Mouse (Mus musculus) left cerebral cortex, adult 8-10 months (tissue): Measurements from ENCODE around the gene 1110065P20Rik. TPM values are rescaled to one million over a fixed set of nuclear protein-coding genes. Genes with fewer than 3 reads are reported as not detected.

Experiments
- DNase-seq, 2 experiments: peaks; one replicate each; pipeline ENCODE4 v3.0.0; 2022; ENCODE audit warnings: low spot score in 2 of 2
- total RNA-seq, 4 experiments: library from RNA; stranded (reverse); gene quantifications; 2 replicates each; pipeline ENCODE4 v1.2.4; 2022

The 1110065P20Rik gene
- total RNA-seq, 4 experiments from 2014 or later, result 66.4 to 70.2 (median 67.8) TPM

DNA sequence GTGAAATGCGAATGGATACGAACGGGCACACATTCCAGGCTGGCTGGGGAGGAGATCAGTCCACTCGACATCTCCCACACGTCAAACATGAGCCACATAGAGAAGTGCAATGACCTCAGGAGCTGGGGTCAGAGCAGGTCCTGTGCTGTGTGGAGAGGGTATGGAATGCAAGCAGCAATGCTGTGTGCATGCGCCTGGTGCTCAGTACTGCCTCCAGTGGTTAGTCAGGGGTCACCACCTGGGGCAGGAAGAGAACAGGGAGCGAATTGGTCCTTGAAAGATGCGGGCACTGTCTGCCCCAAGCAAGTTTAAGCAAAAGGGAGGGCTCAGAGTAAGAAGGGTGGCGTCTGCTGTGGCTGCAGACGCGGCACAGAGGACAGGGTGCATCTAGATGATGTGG lies 7.5 kb downstream of the 1110065P20Rik start:
- no peak for DNase-seq

DNA sequence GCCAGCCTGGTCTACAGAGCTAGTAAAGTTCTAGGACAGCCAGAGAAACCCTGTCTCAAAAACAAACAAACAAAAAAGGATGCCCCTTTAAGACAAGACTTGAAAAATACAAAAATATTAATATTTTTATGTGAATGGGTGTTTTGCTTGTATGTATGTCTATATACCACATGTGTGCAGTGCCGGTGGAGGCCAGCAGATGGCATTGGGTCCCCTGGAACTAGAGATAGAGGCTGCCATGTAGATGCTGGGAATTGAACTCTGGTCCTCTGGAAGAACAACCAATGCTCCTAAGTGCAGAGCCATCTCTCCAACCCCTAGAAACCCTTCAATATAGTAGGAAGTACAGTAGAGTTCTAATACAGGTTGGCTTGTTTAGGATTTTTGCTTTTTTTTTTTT lies 10.0 kb downstream of the 1110065P20Rik start:
- DNase-seq, result no peak

DNA sequence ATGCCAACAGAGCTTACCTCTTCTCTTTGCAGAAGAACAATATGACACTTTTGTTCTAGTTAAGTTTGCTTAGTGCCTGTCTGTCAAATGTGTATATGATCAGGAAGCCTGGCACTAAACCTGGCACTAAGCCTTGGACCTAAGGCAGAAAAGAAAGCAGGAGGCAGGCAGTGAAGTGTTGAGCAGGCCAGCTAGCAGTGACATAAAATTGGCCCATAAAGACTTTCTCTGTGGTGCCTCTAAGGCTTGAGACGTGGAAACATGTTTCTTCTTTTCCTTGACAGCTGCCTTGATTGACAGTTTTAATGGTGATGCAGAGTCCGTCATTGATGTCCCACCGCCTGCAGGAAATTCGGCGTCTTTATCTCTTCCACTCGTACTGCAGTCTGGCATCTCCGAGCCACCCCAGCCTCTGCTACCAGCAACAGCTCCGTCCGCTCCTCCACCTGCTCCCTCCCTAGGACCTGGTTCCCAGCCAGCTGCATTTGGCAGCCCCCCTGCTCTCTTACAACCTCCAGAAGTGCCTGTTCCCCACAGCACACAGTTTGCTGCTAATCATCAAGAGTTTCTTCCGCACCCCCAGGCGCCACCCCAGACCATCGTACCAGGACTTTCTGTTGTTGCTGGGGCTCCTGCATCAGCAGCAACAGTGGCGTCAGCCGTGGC lies 12.8 kb downstream of the 1110065P20Rik start:
- no peak for DNase-seq

DNA sequence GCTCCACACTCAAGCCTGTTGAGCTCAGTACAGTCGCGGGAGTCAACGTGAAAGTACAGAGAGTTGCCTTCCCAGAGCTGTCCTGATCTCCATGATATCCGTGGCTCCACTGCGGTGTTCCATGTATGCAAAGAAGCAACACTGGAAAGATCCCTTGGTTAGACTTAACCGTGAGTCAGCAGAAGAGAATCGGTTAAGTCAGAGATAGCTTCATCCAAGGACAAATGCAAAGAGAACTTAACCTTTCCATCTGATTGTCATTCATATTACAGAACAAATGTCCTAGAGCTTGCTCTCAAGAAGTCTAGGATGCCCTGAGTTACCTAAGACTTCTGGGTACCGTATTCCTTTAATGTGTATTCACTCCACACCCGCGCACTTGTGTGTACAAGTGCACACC lies 18.2 kb downstream of the 1110065P20Rik start:
- no peak for DNase-seq

DNA sequence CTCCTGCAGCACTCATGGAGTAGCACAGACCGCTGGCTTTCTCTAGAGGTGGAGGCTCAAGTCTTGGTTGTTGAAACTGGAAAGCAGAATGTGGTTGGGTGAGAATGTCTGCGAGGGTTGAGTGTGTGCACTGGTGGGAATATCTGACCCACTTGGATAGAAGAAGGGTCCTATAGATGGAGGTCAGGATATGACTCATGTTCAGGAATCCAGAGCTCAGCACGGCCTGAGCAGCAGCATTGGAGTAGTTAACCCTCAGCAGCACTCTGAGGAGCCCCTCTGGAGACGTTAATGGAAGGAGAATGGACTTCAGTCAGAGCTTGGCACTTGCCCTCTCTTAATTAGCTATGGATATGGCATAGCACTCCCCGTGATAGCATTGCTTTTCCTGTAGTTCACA lies 21.3 kb downstream of the 1110065P20Rik start:
- DNase-seq, result no peak

DNA sequence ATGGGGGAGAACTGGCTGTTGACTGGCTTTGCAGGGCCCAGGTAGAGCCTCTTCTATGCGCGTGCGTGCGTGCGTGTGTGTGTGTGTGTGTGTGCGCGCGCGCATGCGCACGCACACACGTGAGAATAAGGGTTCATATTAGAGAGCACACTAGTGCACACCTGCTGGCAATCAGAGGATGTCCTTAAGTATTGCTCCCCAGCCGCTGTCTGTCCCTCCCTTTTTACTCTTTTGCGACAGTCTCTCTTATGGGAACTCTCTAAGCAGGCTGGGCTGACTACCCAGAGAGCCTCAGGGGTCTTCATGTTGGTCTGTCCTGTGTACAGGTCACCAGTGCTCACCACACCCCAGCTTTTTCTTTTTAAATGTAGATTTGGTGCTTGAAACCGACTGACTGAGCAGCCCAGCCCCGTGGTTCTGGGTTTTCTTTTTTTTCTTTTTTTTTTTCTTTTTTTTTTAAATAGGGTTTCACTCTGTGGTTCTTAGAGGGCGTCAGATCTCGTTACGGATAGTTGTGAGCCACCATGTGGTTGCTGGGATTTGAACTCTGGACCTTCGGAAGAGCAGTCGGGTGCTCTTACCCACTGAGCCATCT lies 25.5 kb downstream of the 1110065P20Rik start:
- no peak for DNase-seq

DNA sequence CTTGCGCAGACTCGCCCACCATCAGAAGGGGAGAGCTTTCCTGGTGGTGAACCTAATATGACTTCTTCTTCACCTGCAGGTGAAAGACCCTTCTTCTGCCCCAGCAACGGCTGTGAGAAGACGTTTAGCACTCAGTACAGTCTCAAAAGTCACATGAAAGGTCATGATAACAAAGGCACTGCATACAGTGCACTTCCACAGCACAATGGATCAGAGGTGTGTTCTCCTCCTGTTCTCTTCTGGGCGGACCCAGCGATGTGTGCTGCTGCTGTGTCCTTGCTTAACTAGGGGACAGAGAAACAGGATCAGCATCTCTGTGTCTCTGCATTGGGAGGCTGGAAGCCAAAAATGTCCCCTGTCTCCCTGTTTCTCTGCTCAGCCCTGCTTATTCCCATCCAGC lies 26.0 kb downstream of the 1110065P20Rik start:
- no peak for DNase-seq

DNA sequence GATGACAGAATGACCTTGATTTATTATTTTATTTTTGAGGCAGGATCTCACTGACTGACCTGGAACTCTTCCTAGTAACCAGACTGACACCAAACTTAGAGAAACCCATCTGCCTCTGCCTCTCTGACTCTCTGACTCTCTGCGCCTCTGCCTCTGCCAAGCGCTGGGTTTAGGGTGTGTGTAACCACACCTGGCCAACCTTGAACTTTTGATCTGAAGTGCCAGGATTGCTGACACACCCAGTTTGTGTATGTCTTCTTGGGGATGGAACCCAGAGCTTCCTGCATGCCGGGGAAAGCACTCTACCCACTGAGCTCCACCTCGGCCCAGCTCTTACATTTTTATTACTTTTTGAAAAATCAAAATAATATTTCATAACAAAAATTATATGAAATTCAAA lies 32.2 kb downstream of the 1110065P20Rik start:
- no peak for DNase-seq

DNA sequence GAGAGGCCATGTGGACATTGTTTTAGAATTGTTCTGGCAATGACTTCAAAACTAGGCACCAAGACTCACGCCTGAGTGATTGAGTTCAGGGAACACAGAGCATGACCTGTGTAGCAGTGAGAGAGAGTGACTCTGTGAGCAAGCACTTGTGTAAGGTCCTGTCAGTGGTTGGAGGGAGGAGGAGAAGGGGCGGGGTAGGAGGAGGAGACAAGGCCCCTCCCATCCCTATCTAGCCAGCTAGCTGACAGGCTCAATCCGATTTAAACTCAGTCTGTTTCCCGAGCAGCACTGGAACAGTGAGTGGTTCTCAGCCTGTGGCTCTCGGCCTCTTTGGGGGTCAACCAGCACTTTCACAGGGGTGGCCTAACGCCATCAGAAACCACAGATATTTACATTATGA lies 33.2 kb downstream of the 1110065P20Rik start:
- DNase-seq, result peak in 1 of 2 experiments; percentile 22

DNA sequence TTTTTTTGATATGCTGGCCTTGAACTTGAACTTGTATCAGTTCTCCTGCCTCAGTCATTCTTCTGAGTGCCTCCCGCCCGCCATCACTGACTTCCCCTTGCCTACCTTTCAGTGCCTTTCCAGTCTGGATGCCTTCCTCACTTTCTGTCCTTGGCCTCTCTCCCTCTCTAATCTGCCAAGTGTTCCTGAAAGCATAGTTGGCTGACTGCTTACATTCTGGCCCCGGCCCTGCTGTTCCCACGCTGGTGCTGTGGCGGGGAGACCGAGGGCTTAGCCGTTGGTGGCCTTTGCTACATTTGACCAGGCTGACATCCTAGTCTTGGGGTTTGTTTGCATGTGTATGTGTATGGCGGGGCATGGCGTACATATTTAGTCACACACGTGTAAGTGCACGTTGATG lies 35.1 kb downstream of the 1110065P20Rik start:
- no peak for DNase-seq

DNA sequence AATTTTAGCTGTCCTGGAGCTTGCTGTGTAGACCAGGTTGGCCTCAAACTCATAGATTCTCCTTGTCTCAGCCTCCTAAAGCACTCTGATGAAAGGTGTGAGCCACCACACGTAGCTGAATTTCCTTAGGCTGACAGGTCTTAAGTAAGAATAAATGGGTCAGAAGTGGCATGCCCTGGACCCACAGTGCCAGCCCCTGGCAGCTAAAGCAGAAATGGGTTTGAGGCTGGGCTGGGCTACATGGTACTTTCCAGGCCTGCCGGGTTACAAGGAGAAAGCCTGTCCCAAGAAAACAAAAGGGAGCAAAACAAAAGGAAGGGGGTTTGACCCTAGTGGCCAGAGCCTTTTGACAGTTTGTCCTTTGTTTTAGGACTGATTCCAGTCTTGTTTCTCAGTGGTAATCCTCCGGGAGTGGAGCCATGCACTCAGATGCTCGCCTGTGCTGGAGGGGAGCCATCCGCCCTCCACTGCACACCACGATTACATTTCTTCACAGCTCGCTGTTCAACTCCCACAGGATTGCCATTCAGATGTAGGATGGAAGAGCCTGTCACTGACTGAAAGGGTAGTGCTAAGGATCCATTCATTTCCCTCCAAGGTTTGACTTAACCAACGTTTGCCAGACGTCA lies 39.5 kb downstream of the 1110065P20Rik start:
- peak; percentile 27 to 74 for DNase-seq

DNA sequence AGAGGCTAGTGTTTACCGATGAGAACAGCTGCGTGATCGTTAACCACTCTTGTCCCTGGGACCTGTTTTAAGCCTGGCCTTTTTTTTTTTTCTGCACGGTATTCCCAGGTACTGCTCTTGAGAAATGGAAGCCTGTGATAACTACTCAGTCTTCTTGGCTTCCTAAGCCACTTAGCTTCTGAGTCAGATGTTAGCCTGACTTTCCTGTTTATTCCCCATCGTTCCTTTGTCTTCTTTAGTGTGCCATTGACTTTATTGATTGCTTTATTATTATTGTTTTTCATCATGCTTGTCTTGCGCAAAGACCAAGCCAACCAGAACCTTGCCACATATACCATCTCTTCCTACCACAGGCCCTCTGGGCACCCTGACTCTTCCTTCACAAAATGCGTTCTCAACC lies 40.9 kb downstream of the 1110065P20Rik start:
- DNase-seq, result no peak

DNA sequence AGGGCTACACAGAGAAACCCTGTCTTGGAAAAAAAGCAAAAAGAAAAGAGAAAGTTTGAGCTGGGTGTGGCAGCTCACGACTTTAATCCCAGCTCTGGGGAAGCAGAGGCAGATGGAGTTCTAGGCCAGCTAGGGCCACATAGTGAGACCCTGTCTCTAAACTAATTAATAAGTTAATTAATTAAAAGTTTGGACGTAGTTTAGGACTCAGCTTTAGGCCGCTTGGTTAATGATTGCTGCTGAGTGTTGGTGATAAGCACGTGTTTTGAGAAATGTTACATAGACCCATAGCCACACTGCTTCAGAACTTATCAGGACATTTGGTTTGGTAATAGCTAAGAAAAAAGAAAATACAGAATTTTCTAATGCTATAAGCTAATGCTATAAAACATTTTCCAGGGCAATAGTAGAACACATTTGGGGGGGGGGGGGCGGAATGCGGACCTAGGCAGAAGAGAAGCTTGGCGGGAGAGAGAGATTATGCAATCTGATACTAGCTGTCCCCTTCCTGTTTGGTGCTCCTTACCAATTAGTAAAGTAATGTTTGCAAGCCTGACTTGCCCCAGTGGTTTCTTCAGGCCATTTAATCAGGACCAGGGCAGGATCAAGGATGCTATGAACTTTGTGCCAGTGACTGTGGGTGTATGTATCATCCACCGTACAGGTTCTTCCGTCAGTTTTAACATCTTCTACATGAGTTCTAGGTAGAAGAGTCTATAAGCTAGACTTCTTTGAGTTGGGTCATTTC lies 41.7 kb downstream of the 1110065P20Rik start:
- no peak for DNase-seq

DNA sequence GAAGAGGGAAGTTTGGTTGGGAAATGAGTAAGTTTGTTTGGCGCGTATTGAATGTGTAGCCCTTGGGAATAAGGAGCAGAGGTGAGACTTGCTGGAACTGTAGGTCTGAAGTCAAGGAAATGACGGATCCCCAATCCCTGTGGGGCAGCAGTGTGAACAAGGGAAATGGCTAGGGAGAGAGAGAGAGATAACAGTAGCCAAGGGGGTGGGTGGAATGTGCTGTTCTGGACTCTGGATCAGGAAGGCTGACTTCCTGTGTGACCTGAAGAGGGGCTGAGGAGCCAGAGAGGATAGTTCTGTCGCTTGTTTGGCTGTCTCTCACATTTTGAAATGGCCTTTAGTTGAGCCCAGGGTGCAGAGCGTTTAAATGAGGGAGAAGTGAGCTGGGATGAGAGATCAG lies 42.5 kb downstream of the 1110065P20Rik start:
- no peak for DNase-seq

DNA sequence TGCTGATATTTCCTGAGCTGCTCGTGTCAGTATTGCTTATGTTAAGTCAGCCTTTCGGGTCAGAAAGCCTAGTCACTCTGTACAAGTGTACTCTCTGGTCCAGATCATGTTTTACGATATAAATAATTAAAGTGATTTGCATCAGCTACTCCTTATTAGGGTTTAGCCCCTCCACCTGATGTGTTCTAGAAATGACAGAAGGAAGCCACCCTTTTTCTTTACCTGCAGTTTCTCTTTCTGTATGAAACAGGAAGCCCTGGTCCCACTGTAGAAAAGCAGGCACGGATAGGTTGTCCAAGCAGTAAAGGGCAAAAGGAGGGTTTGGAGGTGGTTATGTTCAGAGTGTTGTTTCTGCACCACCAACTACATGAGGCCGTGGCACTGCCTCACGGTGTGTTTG lies 47.6 kb downstream of the 1110065P20Rik start:
- DNase-seq, result no peak

DNA sequence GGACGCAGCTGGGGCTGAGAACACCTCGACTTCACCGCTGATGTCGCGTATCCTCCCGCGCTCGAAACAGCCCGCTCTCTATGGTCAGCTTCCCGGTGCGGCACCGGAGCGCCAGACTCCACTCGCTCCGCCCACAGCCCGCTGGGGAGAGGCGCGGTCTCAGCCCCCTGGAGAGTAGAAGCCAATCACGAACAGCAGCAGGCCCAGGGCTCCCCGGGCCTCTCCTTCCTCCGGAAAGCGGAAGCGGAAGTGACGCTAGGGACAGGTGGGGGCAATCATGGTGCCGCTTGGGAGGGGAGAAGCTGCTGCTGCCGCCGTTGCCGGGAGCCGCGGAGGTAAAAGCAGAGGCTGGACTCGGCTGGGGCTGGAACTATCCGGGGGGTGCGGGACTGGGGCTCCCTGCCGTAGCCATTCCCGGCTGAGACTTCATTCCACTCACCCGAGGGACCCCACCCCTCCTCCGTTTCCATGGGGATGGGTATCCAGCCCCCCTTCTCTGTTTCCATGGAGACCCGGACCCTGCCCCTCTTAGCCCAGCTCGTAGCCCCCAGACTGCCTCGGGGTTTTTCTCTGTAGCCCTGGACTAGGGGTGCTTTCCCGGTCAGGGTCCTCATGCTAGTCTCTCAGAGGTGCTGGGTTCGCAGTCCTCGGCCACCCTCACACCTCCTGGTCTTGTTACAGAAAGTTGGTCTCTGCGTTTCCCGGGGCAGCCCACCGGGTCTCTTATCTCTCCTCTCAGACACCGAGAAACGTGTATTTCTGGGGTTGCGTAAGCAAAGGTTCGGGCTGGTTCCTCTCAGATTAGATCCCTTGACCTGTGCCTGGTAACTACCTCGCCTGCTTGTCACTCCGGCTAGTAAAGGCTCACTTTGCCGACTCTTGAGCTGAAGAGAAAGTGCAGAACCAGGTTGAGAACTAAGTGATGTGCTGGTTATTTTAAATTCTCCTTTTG lies 48.4 kb downstream of the 1110065P20Rik start:
- DNase-seq, result peak; percentile 84 to 95

DNA sequence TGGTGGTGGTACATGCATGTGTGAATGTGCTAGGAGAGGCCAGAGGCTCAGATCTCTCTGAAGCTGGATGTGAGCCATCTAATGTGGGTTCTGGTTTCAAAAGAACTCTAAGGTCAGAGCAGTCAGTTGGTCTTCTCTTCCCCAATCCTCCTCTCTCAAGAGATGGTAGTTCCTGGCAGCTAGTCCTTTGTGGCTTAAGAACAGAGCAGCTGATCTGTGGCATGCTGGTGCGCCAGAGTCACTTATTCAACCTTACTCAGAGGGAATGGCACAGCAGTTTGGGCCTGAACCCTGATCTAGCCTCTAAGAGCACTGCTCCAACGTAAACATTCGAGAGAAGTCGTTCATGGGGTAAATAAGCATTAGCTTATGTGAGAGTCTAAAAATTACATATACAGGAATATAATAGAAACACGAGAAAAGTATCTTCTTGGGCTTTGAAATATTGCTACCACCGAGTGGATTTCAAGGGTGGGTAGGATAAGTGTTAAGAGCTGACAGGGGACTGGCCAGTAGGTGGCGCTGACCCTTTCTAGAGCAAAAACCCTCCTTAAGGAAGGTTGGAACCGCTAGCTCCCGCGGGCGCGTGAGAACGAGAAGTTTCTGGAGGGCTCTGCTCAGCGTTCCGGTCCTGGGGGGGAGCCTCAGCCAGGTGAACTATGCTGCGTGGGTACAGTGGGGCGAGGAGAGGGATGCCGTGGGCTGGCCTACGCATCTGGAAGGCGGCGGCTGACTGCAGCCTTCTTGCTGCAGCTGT lies 49.3 kb downstream of the 1110065P20Rik start, which contains the start of gene Mtf1:
TSS of gene Mtf1 (plus strand) at position 553 of the 757 bp plus-strand sequence.
- peak; percentile 68 to 73 for DNase-seq
